Mouse (Mus musculus) left cerebral cortex, adult 8-10 months (tissue): ENCODE measurements at regions not wholly inside any gene's neighbourhood (a gene's known extent, or its start where the extent isn't known, plus 50 kb on each side); places are given as distances from the start of the nearest gene placed in this dataset.
A peak's percentile ranks its signal among the peaks of the same experiment; 100 is the strongest.

Source experiments
- DNase-seq, 2 experiments: peaks; one replicate each; pipeline ENCODE4 v3.0.0; 2022; ENCODE audit warnings: low spot score in 2 of 2

DNA sequence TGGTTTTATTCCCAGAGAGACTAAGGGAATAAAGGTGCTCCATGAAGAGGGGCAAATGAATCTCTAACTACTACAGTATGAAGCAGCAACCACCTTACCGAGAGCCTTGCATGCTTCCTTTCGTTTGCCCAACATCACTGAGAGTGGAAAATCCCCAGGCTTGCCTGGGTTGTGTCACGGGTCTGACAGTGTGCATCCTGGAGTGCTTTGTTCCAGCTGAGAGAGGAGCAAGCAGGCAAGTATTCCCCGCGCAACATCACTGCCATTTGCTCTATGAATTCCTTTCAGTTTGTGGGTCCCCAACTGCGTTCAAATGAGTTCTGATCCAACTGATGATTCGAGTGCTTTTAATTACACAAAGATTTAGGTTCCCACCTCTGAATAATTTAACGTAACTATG, 253.9 kb upstream of the Nsun2 start:
- DNase-seq, result no peak

DNA sequence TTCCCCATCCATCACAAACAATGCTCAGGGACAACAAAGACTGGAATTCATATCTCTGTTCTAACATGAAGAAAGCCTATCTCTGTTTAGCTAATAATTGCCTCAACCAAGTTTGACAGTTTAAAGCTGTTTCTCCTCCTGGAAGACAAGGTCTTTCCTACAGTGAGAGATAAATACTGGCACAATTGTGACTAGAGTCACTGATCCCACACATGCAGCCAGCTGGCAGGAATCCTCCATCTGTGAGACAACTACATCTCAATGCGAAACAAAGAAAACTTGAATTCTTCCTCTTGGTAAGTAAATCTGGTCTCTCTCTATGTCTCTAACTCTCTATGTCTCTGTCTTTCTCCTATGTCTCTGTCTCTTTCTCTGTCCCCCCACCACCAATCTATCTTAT, 239.1 kb upstream of the Nsun2 start:
- DNase-seq, result peak in 1 of 2 experiments; percentile 31

DNA sequence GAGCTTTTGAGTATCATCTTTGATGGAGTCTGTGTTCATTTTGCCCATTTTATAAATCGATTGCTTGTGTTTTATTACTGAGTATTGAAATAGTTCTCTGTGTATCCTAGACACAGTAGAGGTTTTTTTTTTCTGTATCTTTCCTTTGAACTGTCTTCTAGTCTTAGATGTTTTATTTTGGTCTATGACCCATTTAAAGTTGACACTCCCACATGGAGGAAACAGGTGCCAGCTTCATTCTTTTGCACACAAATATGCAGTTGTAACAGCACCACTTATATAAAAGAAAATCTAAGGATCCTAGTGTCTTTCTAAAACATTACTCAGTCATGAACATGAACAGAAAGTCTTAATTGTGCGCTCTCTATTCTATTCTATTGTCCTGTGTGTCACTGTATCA, 230.2 kb upstream of the Nsun2 start:
- peak in 1 of 2 experiments; percentile 33 for DNase-seq

DNA sequence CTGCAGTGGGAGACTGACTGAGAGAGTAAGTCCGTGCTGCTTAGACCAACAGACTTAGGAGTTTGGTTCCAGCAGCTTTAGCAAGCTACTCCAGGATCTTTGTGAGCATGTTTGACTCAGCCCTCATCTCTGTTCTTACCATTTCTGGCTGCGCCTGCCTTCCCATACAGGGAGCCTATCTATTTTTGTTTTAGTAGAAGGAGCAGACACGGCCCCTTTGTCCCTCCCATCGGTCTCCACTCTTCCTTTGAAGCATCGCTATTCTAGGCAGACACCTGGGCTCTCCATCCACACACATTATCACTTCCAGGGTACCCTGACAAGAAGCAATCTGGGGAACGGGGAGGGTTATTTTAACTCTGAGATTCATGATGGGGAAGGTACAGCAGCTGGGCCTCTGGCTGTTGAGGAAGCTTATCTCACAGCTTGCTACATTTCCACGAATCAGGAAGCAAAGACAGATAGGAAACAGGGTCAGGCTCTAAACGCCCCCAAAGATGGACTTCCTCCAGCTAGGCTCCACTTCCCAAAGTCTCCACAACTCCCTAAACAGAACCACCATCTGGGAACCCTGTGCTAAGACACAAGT, 203.0 kb upstream of the Nsun2 start:
- DNase-seq, result peak in 1 of 2 experiments; percentile 76

DNA sequence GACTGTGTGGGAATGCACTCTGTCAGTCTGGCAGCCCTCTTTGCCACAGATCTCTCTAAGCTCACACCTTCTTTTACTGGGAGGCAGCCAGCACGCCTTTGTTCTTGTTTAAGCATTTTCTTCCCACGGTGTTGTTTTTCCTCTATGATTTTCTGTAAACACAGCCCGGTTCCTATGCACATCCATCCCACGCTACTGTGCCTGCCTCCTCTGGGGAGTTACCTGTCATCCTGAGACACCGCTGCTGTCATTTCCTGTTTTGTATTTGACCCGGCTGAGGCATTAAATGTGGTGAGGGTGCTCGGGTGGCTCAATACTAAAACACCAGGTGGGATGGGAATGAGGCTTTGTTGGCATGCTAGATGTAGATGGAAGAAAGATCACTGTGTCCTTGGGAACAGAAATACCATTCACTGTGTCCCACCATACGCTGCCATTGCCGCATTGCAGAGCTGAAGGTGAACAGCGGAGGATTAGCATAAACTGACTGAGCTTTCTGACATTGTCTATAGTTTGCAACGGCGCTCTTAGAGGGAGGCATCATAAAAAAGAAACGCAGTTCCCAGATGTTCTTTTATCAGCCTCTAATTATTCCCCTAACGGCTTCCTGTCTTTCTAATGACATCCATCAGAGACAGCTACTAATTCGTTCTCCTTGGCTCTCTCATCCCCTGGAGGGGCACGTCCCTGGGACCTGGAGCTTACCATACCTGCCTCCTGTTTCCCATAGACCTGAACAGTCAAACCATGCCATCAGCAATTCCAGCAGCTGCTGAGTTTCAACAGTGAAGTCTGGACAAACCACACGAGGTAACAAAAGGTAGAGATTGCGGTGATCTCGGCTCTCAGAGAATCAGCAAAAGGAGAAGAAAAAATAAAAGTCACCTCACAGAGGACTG, 201.8 kb upstream of the Nsun2 start:
- no peak for DNase-seq

DNA sequence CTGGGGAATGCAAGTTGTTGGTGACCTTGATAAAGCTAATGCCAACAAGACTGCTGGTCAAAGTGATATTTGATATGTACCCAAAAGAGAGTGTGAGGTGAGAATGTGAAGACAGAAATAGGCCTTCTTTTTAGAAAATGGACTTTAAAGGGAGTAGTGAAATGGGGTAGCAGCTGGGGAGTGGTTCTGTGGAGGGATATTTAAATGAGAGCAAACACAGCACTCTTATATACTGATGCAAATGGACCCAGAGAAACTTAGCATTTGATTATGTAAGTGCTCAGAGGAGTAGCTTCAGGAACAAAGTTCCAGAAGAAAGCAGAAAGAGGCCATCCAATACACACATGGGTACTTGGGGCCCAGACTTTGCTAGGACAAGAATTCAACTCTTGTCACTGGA, 189.7 kb upstream of the Nsun2 start:
- DNase-seq, result no peak

DNA sequence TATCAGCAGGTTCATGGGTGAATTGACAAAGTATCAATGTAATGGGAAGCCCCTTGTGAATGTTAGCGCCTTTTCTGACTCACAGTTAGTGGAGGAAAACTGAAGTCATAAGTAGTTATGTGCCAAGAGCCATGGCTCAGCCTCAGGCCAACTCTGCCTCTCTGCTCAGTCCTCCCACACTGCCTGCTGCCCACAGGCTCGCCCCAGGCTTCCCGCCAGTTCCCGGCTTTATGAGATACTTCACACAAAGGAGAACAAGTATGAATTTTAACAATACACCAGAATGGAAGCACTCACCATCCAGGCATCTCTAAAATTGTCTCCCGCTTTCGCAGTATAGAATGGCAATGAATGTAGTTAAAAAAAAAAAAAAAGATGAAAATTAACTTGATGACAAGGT, 176.1 kb upstream of the Nsun2 start:
- DNase-seq, result peak; percentile 10 to 73

DNA sequence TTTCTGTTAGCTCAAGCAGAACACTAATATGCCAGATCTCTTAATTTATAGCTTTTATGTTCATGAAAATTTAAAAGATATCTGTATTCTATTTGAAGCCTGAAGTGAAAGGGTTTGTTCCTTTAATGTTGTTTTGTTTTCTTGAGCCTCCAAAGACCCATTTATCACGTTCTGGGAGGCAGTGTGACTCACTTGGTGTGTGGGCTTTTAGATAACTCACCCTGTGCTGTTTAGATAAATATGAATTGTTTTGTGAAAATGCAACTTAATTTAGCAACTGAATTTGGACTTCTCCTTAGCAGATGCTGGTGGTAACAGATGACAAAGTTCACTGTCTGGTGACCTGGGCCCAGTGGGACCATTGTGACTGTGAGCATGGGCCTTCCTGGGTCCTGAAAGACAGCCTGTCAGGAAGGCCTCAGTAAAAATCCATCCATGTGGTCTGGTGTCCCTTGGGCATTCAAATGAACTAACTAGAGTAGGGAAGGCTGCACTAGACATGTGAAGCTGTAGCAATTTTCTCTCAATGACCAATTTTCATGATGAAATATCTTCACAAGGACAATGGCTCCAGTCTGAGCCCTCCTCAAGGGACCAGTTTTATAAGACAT, 167.6 kb upstream of the Nsun2 start:
- DNase-seq, result no peak

DNA sequence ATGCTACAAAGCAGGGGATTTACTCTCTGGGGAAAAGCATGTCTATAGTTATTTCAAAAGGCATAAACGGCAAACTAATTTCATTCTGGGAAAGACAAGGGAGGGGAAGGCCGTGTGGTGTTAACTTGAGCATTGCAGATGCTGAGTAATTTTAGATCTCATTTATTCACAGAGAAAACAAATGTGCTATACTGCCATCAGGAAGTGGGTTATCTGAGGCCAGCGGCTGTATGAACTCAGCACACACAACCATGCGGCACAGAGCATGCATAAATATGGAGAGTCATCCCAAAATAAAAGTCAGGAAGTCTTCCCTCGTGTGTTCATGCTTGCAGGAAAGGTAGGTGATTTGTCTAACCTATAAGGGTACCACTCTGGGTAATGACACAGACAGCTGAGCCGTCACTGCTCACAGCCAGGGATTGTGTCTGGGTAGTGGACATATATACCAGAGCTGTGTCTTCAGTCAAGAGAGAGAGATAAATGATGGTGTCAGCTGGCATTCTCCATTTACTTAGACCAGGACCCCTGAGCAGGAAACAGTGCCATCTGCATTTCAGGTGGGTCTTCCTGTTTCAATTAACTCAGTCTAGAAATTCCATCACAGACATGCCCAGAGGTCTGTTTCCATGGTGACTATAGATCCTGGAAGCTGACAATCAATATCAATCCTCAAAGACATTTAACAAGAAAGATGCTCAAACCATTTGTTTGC, 160.3 kb upstream of the Nsun2 start:
- DNase-seq, result no peak

DNA sequence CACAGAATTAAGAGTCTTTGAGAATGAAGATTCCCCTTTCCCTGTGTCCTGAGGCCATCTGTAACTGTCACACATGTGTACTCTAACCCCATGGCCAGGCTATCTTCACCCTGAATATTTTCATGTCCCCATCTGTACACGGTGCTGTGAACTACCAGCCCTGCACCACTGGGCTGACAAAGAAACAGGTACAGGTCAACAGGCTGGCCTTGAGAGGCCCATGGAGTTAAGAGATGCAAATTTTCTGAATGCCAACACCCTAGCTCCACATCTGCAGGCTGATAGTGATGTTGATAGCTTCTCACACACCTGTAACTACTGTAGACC, 159.8 kb upstream of the Nsun2 start:
- DNase-seq, result no peak

DNA sequence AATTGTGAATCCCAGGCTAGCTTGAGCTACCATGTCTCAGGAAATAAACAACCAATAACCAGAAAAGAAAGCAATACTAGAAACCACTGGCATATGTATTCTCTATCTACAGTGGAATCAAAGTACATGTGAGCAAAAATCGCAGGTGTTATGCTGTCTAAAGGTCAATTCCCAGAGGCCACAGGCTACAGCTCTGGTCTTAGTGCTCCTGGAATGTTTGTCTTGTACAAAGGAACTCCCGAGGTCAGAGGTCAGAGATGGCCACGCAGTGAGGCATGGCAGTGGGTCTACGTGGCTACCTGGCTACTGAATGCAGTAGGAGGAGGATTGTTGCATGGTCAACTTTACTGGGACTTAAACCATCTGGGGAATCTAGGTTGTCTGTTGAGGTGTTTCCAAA, 153.1 kb upstream of the Nsun2 start:
- DNase-seq, result no peak

DNA sequence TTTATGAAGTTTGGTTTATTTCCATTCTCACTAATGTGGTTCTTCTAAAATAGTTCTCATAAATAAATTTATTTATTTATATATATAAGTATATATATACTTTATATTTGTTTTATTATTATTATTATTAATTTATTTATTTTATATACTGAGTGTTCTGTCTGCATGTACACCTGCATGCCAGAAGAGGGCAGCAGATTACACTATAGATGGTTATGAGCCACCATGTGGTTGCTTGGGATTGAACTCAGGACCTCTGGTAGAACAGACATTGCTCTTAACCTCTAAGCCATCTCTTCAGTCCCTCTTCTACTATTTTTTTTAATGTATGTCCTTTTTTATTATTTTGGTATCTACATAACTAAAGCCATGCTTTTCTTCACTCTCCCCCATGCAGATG, 148.8 kb upstream of the Nsun2 start:
- no peak for DNase-seq

DNA sequence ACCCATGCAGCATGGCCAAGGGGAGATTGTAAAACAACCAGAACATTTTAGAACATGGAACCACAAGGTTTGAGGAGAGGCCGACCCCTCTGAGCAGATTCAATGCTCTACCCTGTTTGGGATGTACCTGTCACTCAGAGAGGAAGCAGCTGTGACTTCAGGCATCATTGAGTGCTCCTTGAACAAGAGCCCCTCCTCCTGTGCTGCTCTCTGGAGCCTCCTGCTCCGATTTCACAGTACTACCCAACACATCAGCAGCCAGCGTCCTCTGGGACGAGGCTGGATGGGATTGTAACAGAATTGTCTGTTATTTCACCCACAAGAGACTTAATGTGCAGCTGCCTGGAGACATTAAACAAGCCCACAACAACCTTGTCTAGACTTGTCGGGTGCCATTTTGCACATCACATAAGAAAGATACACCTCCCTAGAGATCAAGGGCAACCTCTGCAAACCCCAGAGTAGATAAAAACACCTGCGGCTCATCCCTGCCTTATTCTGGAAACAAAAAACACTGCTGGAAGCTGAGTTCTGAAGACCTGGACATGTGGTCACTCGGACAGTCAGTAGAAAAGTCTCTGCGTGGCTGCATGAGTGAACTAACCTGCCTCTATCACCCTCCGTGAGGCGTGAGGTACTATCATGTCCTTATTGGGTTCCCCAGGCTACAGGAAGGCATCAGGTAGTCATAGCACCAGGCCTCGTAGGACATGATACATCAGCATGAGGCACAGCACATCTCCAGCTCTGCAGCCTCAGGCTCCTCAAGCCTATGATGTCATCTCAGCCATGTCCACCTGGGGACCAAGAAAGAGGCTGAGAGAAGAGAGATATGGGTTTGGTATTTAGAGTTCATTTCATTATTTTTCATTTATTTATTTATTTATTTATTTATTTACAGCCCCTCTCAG, 140.4 kb upstream of the Nsun2 start:
- DNase-seq, result no peak

DNA sequence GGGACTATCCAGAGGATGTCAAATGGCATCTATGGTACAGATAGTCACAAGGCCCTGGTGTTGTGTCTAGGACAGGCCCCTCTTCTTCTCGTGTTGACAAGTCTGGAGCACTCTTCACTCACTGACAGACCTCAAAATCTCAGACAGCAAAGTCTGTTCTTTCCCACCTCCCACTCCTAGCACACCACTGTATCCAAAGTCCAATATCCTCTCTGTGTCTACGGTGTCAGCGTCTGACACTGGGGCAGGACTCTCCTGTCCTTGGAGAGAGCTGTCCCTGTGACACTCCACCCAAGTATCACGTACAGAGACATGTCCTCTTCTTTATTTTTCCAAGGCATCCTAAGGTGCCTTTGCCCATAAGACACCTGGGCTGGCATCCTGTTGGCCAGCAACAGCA, 139.0 kb upstream of the Nsun2 start:
- DNase-seq, result no peak

DNA sequence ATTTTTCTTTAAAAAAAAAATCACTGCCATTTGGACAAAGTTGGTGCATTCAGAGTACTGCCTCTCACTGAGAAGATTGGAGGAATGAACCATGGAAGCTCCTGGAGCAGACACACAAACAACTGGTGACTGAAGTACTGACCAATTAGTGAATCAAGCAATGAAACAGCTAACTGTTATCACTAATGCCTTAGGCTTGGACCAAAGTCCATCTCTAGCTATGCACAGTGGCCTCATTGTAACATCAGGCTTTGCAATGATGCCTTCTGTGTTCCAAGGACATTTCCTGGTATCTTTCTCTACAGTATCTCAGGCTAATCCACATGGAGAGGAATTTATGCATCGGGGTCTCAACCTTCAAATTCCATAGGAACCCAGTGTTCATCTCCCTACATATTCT, 123.2 kb upstream of the Nsun2 start:
- DNase-seq, result no peak

DNA sequence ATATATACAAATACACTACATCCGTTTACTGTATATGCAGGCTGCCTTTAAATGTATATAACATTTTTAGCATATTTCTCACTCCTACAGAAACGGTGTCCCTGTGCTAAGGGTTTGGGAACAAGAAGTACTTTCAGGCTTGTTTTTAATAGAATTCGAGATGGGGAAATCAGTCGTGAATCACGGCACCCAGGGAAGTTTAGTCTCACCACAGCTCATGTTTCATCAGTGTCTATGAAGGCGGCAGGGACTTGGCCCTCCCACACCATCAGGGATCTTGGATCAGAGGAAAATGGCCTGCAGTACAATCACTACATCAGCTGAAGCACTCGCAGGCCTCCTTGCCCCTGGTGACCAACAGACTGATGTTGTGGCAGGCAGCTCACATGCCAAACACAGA, 118.7 kb upstream of the Nsun2 start:
- DNase-seq, result no peak

DNA sequence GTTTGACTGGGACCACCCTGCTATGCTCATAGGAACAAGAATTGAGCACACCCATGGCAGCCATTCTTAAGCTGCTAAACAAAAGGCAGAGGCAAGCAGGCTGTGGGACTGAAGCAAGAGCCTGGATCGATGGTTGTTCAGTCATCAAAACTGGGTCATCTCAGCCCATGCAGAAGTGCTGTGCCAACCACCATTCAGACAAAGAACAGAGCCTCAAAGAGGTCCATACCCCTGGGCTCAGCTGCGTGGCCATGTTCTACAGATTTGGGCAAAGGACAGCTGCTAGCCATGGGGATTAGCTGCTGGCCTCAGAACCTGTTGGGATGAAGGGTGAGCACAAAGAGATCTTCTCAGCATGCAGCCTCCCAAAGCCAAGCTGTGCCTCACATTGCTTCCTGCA, 116.8 kb upstream of the Nsun2 start:
- no peak for DNase-seq

DNA sequence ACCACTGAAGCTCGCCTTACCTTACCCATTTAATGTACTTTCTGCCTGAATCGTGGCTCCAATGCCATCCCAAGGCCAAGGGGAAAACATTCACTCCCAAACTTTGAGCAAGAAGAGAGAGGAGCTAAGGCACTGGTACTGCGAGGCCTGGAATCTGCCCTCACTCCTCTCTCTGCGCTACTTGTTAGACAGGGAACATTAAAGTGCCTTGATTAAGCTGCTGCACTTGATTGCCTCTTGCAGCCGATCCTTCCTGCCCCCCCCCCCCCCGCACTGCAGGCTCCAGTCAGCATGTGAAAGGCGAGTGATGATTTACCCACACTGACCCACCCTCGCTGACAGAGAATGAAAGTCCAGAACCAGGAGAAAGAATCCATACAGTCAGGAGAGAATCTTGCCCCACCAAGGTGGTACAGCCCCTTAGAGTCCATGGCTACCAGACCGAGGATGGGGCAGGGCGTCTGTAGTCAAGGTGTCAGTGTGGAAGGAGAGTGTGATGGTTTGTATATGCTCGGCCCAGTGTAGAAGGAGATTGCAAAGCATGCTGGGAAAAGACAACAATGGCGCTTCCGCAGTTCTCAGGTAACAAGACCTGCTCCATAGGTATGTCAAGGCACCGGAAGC, 115.6 kb upstream of the Nsun2 start:
- no peak for DNase-seq

DNA sequence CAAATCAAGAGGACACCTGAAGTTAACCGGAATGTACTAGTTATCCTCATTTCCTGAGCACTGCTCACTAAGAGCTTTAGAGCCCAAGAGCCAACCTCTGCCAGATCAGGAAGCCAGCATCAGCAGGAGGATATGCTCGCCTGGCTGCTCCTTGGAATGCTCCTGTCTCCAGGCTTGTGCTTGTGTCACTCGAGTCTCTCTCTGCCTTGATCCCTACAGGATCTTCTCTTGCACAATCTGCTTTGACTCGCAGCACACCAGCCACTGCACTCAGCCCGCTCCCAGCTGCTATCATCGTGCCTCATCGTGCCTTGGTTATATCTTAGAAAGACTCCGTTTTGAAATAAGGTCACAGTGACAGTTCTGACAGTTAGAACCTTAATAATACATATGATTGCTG, 113.4 kb upstream of the Nsun2 start:
- no peak for DNase-seq

DNA sequence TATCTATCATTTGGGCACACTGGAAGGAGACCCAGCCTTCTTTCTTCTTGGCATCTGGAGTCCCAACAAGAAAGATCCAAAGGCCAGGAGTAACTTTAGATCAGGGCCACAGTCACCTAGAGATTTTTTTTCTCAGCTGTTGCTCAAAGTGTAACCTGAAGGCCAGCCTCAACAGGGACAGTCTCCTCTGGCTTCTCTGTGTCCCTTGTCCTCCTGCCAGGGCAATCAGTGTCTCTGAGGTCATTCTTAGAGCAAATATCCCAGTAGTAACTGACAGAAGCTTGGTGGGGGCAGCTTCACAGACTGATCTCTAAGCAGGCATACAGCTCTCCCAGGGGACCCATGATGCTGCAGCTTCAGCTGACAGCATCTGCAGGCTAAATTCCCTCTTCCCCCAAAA, 111.6 kb upstream of the Nsun2 start:
- DNase-seq, result no peak

DNA sequence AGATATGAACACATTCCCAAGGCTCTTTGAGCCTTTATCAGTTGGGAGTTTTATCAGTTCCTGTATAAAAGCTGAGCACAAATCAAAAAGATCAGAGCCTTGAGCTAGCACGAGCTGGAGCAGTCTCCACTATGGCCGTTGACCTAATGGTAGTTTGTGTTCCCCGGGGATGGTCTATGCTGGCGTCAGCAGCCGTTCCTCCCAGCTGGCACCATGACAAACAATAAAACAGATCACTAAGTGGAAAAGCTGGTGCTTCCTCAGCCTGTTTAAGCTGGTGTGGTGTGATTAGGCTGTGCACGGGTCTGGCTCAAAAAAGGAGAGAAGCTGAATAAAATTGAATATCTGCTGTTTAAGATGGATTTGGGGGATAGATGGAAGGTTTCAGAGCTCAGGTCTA, 107.4 kb upstream of the Nsun2 start:
- no peak for DNase-seq
